Mouse (Mus musculus) layer of hippocampus, adult 8-10 months (tissue): ENCODE results near the gene Itln1. TPM values are rescaled to one million over a fixed set of nuclear protein-coding genes. Genes with fewer than 3 reads are reported as not detected.

Experiments used
- total RNA-seq, 4 experiments: library from RNA; stranded (reverse); gene quantifications; 2 replicates each; pipeline ENCODE4 v1.2.4; 2022

The Itln1 gene
- total RNA-seq, 4 experiments from 2014 or later: not detected

Other genes with a start within 250 kb of the Itln1 start
- 10 to 100 TPM; 53.7 to 63.6 (median 58.8) TPM for gene Usp21, start 247.3 kb downstream of the Itln1 start, total RNA-seq
- gene Ufc1, start 240.3 kb downstream of the Itln1 start, total RNA-seq: 100 to 1,000 TPM; 101 to 113 (median 108) TPM
- gene Dedd, start 206.1 kb downstream of the Itln1 start, total RNA-seq: 10 to 100 TPM; 35.7 to 41.2 (median 38.2) TPM
- gene Nit1, start 189.6 kb downstream of the Itln1 start, total RNA-seq: 10 to 100 TPM; 40.1 to 54.1 (median 45.6) TPM
- 100 to 1,000 TPM in 3 of 4 experiments, 10 to 100 TPM in 1; 97.7 to 171 (median 130) TPM for gene Pfdn2, start 189.6 kb downstream of the Itln1 start, total RNA-seq
- gene Klhdc9, start 174.5 kb downstream of the Itln1 start, total RNA-seq: 10 to 100 TPM in 2 of 4 experiments, 1 to 10 TPM in 2; 5.1 to 11.7 (median 8.2) TPM
- 1 to 10 TPM; 5.6 to 7.6 (median 6.5) TPM for gene Nectin4, start 165.2 kb downstream of the Itln1 start, total RNA-seq
- 1 to 10 TPM; 1.9 to 8.7 (median 4.9) TPM for gene Arhgap30, start 146.3 kb downstream of the Itln1 start, total RNA-seq
- 100 to 1,000 TPM; 110 to 142 (median 124) TPM for gene Usf1, start 124.0 kb downstream of the Itln1 start, total RNA-seq
- gene Tstd1, start 116.4 kb downstream of the Itln1 start, total RNA-seq: 10 to 100 TPM in 1 of 4 experiments, 1 to 10 TPM in 3; 3.0 to 10.0 (median 4.6) TPM
- gene F11r, start 97.8 kb downstream of the Itln1 start, total RNA-seq: 10 to 100 TPM in 2 of 4 experiments, 1 to 10 TPM in 2; 4.8 to 18.6 (median 11.1) TPM
- 1 to 10 TPM; 5.1 to 6.3 (median 5.6) TPM for gene Alyref2, start 31.8 kb downstream of the Itln1 start, total RNA-seq
- gene Cd244a, start 23.9 kb upstream of the Itln1 start, total RNA-seq: 1 to 10 TPM in 2 of 4 experiments, not detected in 2; 1.5 to 1.6 TPM
- gene Ly9, start 72.1 kb upstream of the Itln1 start, total RNA-seq: 1 to 10 TPM in 2 of 4 experiments, under 1 TPM in 2; 0.25 to 6.0 (median 2.4) TPM
- gene Slamf7, start 117.7 kb upstream of the Itln1 start, total RNA-seq: under 1 TPM in 1 of 4 experiments, not detected in 3; 0.13 TPM
- 1 to 10 TPM in 2 of 4 experiments, under 1 TPM in 1, not detected in 1; 0.72 to 8.2 (median 5.9) TPM for gene Cd48, start 146.7 kb upstream of the Itln1 start, total RNA-seq
- under 1 TPM; 0.13 to 0.31 (median 0.14) TPM for gene Slamf1, start 231.8 kb upstream of the Itln1 start, total RNA-seq